ENCODE assay signal across 11 mouse cellular contexts in genomic region chr8:64657980-64658401, GRCm38 (mm10). TPM values are rescaled to one million over a fixed set of nuclear protein-coding genes. Genes with fewer than 3 reads are reported as not detected.
DNase-seq lines count a peak whose midpoint lies in the region; ATAC-seq lines count a peak whose summit lies in the region.
"Had no signal": no experiment of that assay in that cellular context is flagged by ENCODE, and none has a peak within 500 bp of the region (broad histone marks: within the 10 kb centered on the region; RNA-seq: fewer than 3 reads in every experiment).

No protein-coding gene starts in this region.

- no peaks in the 10 kb centered on the region; the same call in 1 of the 2 replicates for H3K36me3 ChIP-seq in hindbrain, embryonic 14.5 days (replicated peaks; ENCODE audit: control insufficient read depth, insufficient read depth)
- H3K36me3 ChIP-seq in hindbrain, embryonic 11.5 days (ENCODE audit: control insufficient read depth, insufficient read depth, low read length), result no peaks in the 10 kb centered on the region
- H3K36me3 ChIP-seq in forebrain, embryonic 14.5 days (ENCODE audit: control insufficient read depth, insufficient read depth, low read length), result no peaks in the 10 kb centered on the region
- H3K36me3 ChIP-seq: embryonic facial prominence, embryonic 15.5 days had no signal

- no peak overlapping the region for H3K4me2 ChIP-seq in hindbrain, embryonic 14.5 days (replicated peaks)
- no peak overlapping the region for H3K4me2 ChIP-seq in hindbrain, embryonic 11.5 days (replicated peaks; ENCODE audit: low read depth, low read length)
- no peak overlapping the region for H3K4me2 ChIP-seq in forebrain, embryonic 14.5 days (ENCODE audit: low read length)
- H3K4me2 ChIP-seq: embryonic facial prominence, embryonic 15.5 days; heart, embryonic 13.5 days had no signal

- no peak overlapping the region for H3K4me3 ChIP-seq in hindbrain, embryonic 14.5 days (replicated peaks; ENCODE audit: low read length)
- no peak overlapping the region for H3K4me3 ChIP-seq in hindbrain, embryonic 11.5 days (ENCODE audit: low read depth, low read length)
- no peak overlapping the region for H3K4me3 ChIP-seq in forebrain, embryonic 14.5 days (ENCODE audit: low read depth, low read length)
- H3K4me3 ChIP-seq: embryonic facial prominence, embryonic 15.5 days; heart, embryonic 13.5 days had no signal

- WGBS in hindbrain, embryonic 14.5 days, result 72% methylated on average over 4 of the region's 4 CpGs
- 81% methylated on average over 4 of the region's 4 CpGs for WGBS in hindbrain, embryonic 11.5 days
- 32% methylated on average over 4 of the region's 4 CpGs for WGBS in forebrain, embryonic 14.5 days

- H3K4me1 ChIP-seq in hindbrain, embryonic 14.5 days (replicated peaks; ENCODE audit: control insufficient read depth, insufficient read depth, low read length), result peaks cover 9% of the 10 kb centered on the region
- H3K4me1 ChIP-seq in hindbrain, embryonic 11.5 days (replicated peaks; ENCODE audit: control insufficient read depth, insufficient read depth, low read length), result 0 out of 2 replicates have a peak, but pooled peaks cover 2% of the 10 kb centered on the region
- peaks cover 21% of the 10 kb centered on the region for H3K4me1 ChIP-seq in forebrain, embryonic 14.5 days (ENCODE audit: control insufficient read depth, insufficient read depth, low read length)

- ATAC-seq in hindbrain, embryonic 14.5 days (ENCODE audit: low FRiP score), result no peak
- ATAC-seq in hindbrain, embryonic 11.5 days (ENCODE audit: low FRiP score), result no peak
- peak; percentile 60 for ATAC-seq in forebrain, embryonic 14.5 days
- no peak for ATAC-seq in megakaryocyte-erythroid progenitor cell, adult 5-6 weeks (replicated peaks; ENCODE audit: low FRiP score, low TSS enrichment, poor library complexity, severe bottlenecking)

- H3K27me3 ChIP-seq in hindbrain, embryonic 14.5 days (ENCODE audit: control insufficient read depth, insufficient read depth, low read length), result no peaks in the 10 kb centered on the region
- H3K27me3 ChIP-seq in hindbrain, embryonic 11.5 days (ENCODE audit: control insufficient read depth, insufficient read depth, low read length), result no peaks in the 10 kb centered on the region
- H3K27me3 ChIP-seq in forebrain, embryonic 14.5 days (replicated peaks; ENCODE audit: control insufficient read depth, insufficient read depth, low read length), result no peaks in the 10 kb centered on the region
- H3K27me3 ChIP-seq: embryonic facial prominence, embryonic 15.5 days; heart, embryonic 13.5 days had no signal

- DNase-seq in hindbrain, embryonic 14.5 days (ENCODE audit: low spot score), result no peak
- no peak for DNase-seq in hindbrain, embryonic 11.5 days (ENCODE audit: low spot score)
- peak; percentile 48 for DNase-seq in forebrain, embryonic 14.5 days (ENCODE audit: low spot score)
- DNase-seq in left cerebral cortex, adult 18-20 months (ENCODE audit: low spot score in 2 of 2), result peak; percentile 66 to 80
- DNase-seq in right cerebral cortex, adult 18-20 months, result peak; percentile 90
- no peak for DNase-seq in thymus, postnatal 25 days
- no peak for DNase-seq in urinary bladder, postnatal 25 days (ENCODE audit: low spot score)
- DNase-seq: kidney, postnatal 36 days had no signal

- H3K9ac ChIP-seq in hindbrain, embryonic 14.5 days, result no peak overlapping the region
- H3K9ac ChIP-seq in hindbrain, embryonic 11.5 days (ENCODE audit: low read depth, low read length), result no peak overlapping the region
- no peak overlapping the region for H3K9ac ChIP-seq in forebrain, embryonic 14.5 days (ENCODE audit: low read length)
- H3K9ac ChIP-seq: embryonic facial prominence, embryonic 15.5 days; heart, embryonic 13.5 days had no signal

- H3K9me3 ChIP-seq in hindbrain, embryonic 14.5 days (ENCODE audit: control insufficient read depth, low read length), result no peaks in the 10 kb centered on the region
- no peaks in the 10 kb centered on the region for H3K9me3 ChIP-seq in hindbrain, embryonic 11.5 days (ENCODE audit: control insufficient read depth, low read length)
- no peaks in the 10 kb centered on the region for H3K9me3 ChIP-seq in forebrain, embryonic 14.5 days (replicated peaks; ENCODE audit: control insufficient read depth, low read length)
- H3K9me3 ChIP-seq: embryonic facial prominence, embryonic 15.5 days; heart, embryonic 13.5 days had no signal

- H3K27ac ChIP-seq in hindbrain, embryonic 14.5 days, result 0 out of 2 replicates have a peak overlapping the region, but pooled peaks have one; percentile 3
- no peak overlapping the region for H3K27ac ChIP-seq in hindbrain, embryonic 11.5 days (ENCODE audit: low read depth, low read length)
- 0 out of 2 replicates have a peak overlapping the region, but pooled peaks have one; percentile 4 for H3K27ac ChIP-seq in forebrain, embryonic 14.5 days (ENCODE audit: low read depth, low read length)
- H3K27ac ChIP-seq: embryonic facial prominence, embryonic 15.5 days; heart, embryonic 13.5 days had no signal

RNA-seq across cellular contexts. Expression of gene Cpe, which starts 34.9 kb away (rescaled TPM):
- 752 and 837 TPM in 2 replicates for polyA plus RNA-seq in hindbrain, embryonic 14.5 days (2014; fragmentation: Nextera tagmentation; extraction: Ambion mirVana)
- 268 and 279 TPM in 2 replicates for polyA plus RNA-seq in hindbrain, embryonic 11.5 days (2014; fragmentation: Nextera tagmentation; extraction: Ambion mirVana)
- polyA plus RNA-seq in forebrain, embryonic 14.5 days (2014; fragmentation: Nextera tagmentation; extraction: Ambion mirVana), result 438 and 505 TPM in 2 replicates
- 1,000 to 10,000 TPM; 1,840 to 1,955 TPM for total RNA-seq in left cerebral cortex, adult 18-20 months (2021)
- not detected in 2 replicates for total RNA-seq in megakaryocyte-erythroid progenitor cell, adult 5-6 weeks (2014; fragmentation: Nextera tagmentation)
- not detected in 2 replicates for total RNA-seq in megakaryocyte-erythroid progenitor cell, adult 5-6 weeks (2017)

Comparison
In these comparisons a context has a peak if more than half of its experiments do, and no peak if none do; other contexts are left out.
1. DNase-seq: peak in forebrain, embryonic 14.5 days (single experiment), left cerebral cortex, adult 18-20 months (2 of 2) and right cerebral cortex, adult 18-20 months (single experiment); none in hindbrain, embryonic 14.5 days (single experiment), hindbrain, embryonic 11.5 days (single experiment), thymus, postnatal 25 days (single experiment) and urinary bladder, postnatal 25 days (single experiment).